Mouse (Mus musculus): Measurements from ENCODE around the gene Setd1b.

Setd1b gene

DNA sequence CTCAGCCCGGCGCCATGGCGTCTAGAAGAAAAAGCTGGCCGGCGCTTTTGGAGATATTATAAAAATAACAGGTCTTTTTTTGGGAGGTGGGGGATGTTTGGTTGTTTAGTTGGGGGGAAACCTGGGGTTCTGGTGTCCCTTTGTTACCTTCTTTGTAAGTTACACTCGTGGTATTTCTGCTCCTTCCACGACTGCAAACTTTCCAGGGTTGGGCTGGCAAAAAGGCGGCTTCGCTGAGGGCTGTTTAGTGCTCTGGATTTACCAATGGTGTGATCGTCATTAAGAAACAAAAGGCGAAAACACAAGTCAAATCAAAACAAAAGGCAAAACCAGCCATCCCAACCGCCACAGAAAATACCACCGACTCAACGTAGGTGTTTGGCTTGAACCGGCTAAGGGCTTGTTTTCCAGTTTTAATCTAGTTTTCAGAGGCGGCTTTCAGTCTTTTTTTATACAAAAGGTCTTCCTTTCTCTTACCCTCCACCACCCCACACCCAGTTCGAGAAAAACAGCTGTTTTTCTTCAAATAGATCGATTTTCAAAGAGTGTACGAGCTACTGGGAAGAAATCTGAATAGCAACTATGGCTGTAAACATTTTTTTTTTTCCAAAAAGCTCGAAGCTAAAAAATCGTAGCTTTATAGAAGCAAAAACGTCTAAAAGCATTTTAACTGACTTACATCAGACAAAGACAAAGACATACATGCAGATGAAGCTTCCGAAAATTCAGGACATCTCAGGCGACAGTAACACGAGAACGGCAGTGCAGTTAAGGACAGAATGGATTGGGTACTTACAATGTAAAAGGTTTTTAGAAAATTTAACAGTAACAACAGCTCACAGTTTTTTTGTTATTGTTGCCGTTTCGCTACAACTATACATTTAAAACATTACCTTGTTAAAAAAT, 2.0 kb upstream of the Setd1b start:
- DNase-seq (ENCODE audit: inconsistent ontology term) = peak; percentile 48

DNA sequence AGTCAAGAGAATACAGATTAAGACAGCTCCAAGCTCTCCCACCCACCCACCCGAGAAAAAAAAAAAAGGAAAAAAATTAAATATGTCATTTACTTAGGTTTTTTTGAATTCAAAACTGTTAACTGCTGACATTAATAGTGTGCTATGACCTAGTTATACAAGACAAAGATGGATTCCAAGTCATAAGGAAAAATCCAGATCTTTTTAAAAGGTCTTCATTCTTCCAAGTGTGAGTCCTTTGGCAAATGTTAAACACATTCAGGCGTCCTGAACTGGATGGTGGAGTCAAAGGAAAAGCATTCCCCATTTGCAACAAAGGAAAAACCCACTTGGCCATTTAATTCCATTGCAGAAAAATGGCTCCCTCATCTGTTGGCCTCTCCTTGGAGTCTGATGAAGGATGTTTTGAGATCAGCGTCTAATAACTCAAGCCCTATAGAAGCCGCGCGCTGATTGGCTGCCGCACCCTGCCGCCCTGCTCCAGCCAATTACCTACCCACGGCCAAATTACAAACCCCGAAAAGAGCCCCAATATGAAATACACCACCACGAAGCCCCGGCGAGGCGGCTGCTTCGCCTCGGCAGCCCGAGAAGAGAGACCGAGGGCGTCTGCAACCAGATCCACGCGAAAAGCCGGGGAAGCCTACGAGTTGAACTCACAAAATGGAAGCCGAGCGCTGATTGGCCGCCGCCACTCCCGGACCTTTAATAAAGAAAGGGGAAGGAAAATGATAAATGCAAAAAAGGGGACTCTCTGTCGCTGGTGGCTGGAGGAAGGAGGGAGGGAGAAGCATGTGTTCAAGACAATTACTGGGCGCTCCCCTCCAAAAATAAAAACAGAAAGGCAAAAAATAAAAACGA, 1.1 kb upstream of the Setd1b start:
- peak; percentile 93 for DNase-seq (ENCODE audit: inconsistent ontology term)

DNA sequence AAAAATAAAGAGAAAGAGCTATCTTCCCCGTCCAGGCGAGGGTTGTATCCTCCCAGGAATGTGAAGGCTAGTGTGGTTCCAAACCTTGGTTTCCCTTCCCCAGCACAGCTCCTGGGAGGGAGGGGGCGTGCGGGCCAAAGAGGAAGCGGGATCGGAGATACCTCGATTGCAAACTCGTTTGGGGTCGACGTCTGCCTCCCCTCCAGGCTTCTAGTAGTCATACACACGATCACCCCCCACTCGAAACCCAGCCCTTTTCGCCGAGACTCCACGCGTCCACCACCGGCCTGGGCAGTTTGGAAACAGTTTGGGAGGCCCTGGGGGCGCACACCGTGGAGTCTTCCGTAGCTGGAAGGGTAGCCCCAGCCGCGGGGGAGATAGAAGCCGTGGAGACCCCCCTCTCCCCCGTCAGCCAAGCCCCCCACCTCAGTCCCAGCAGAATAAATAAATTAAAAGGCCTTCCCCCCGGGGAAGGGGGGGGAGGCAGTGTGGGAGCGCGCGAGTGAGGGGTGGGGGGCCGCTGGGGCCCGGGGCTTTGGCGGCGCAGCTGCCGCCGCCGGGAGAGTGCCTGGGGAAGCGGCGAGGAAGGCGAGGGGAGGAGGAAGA, 335 bp upstream of the Setd1b start:
- peak; percentile 77 for DNase-seq (ENCODE audit: inconsistent ontology term)

DNA sequence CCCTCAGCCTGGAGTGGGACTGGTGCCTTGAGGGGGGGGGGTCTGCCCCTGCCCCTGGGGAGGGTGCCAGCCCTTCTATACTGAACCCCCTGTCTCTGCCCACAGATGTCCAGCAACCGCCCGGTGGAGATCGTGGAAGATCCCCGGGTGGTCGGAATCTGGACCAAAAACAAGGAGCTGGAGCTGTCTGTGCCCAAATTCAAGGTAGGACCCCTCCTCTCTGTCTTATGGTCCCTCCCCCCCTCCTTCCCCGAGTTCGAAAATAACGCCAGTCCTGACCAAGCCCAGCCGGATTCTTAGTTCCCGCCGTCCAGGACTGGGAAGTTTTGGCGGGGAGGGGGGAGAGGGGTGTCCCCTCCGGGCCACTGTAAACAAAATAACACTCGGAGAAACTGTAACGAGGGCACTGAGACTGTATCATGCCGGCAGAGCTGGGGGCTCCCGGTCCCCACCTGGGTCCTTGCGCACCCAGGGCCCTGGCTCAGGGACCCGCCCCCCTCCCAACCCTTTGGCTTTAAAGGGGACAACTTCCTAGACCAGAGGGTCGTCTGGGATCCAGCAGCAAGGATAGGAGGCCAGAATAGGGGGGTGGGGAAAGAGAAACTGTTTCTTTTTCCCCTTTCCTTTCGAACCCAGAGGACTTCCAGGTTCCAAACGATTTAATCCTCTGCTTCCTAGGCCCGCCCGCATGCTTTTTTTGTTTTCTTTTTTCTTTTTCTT, 1.4 kb downstream of the Setd1b start:
- DNase-seq (ENCODE audit: inconsistent ontology term) = peak; percentile 59

DNA sequence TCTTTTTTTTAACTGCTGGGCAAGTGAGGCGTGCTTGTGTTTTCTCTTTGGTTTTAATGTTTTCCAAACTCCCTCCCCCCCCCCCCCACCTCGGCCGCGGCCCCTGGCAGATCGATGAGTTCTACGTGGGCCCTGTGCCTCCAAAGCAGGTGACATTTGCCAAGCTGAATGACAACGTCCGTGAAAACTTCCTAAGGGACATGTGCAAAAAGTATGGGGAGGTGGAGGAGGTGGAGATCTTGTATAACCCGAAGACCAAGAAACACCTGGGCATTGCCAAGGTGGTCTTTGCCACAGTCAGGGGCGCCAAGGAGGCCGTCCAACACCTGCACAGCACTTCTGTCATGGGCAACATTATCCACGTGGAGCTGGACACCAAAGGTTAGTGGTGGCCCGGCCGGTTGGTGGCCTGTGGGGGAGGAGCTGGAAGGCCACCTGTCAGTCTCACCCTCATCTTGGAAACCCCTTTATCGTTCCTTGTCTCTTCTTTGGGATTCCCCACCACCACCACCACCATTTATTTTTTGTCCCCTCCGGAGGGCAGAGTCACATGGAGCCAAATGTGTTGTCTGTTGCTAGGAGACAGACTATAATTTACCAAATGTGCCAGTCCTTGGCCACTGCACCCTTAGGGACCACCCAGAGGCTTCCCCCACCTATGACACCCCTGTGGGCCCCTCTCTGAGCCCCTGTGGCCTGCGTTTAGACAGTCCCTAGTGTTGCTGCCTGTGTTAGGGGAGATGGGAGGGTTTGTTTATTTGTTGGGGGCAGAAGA, 2.2 kb downstream of the Setd1b start:
- DNase-seq (ENCODE audit: inconsistent ontology term) = peak; percentile 35

DNA sequence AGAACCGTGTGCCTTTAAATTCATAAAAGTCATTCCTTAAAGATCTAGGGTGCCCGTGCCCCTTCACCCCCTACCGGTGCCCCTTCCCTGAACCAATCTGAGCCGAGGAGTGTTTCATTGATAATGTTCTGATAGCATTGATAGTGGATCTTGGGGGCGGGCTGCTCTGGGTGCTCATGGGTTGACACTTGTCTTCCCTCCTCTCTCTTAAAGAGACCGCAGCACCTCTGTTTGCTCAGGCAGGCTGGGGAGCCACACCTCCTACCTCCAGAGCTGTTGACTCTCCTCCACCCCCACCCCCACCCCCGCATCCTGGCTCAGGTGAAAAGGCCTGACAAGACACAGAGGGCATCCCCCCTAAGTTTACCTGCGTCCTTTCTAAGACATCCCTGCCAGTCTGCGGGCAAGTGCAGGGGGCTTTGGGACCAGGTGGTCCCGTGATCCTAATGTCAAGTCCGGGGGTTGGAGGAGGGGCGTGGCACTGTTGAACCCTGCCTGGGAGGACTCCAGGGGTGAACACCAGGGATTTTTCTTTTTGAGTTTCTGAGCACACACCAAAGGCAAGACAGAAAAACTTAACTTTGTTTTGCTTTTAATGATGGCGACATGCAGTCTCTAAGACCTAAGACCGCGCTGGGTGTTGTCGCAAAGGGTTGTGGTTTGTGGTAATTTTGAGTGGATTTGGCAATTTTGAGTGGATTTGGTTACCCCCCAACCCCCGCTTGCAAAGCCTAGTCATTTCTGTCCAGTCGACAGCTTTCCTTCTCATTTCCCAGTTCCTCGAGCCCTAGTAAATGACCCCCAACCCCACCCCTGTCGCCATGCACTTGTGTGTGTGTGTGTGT, 3.0 kb downstream of the Setd1b start:
- peak; percentile 12 for DNase-seq (ENCODE audit: inconsistent ontology term)

DNA sequence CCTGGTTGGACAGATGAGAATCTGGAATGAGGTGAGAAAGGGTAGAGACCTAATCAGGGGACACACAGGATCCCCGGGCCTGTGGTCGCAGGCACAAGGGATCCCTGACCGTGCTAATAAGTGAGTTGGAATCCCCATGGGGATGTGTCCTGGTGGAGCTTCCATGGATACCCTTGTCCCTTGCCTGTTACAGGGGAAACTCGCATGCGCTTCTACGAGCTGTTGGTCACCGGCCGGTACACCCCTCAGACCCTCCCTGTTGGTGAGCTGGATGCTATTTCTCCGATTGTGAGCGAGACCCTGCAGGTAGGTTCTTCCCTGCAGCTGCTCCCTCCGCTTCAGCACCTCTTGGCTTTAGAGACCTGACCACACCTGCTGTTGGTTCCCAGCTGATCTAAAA, 4.4 kb downstream of the Setd1b start:
- DNase-seq (ENCODE audit: inconsistent ontology term) = no peak

DNA sequence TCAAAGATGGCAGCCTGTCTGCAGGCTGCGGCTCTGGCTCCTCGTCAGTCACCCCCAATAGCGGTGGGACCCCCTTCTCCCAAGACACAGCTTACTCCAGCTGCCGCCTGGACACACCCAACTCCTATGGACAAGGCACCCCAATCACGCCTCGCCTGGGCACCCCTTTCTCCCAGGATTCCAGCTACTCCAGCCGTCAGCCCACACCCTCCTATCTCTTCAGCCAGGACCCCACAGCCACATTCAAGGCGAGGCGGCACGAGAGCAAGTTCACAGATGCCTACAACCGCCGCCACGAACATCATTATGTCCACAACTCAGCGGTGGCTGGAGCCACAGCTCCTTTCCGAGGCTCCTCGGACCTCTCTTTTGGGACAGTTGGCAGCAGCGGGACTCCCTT, 5.6 kb downstream of the Setd1b start:
- no peak for DNase-seq (ENCODE audit: inconsistent ontology term)

DNA sequence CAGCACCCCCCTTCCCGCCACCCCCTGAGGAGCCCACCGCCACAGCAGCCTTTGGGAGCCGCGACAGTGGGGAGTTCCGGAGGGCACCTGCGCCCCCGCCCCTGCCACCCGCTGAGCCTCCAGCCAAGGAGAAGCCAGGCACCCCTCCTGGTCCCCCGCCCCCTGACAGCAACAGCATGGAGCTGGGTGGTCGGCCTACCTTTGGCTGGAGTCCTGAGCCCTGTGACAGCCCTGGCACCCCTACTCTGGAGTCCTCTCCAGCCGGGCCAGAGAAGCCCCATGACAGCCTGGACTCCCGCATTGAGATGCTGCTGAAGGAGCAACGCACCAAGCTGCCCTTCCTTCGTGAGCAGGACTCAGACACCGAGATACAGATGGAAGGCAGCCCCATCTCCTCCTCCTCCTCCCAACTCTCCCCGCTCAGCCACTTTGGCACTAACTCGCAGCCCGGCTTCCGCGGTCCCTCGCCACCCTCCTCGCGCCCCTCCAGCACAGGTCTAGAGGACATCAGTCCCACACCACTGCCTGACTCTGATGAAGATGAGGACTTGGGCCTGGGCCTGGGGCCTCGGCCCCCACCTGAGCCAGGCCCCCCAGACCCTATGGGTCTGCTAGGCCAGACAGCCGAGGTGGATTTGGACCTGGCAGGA, 6.2 kb downstream of the Setd1b start:
- no peak for DNase-seq (ENCODE audit: inconsistent ontology term)

DNA sequence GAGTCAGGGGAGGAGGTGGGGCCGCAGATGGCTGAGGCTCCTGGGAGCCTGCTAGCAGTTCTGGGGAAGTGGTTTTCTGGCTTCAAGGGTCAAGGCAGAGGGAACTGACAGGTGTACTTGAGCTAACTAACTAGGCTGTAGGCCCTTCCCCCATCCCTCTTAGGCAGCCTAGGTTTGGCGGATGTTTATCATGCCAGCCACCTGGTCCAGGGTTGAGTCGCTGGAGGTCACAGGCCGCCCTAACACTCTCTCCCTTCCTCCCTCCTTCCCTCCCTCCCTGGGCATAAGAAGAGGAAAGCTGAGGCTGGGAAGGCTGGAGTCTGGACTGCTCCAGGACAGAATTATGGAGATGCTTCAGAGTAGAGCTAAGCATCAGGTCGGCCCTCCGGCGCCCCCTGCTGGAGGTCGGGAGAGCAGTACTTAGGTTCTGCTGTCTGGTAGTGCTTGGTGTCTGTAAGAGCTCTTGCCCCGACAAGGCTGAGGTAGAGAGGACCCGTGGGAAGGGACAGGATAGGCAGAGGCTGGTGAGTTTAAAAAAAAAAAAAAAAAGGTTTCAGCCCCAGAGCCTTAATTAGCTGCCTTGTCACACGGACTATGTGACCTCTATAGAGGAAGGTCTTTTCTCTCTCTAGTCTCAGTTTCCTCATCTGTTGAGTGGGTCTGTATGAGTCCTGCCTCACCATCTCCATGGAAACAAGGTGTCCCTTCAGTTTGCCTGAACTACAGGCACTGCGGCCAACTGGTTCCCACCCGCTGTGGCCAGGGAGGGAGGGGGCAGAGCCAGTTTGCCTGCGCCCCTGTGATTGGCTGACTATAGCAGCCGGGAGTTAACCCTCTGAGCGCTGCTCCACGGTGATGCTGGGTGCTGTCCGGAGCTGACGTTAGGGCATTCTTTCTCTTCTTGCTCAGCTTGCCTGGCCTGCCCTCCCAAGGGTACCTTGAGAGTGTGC, 7.7 kb downstream of the Setd1b start:
- DNase-seq (ENCODE audit: inconsistent ontology term) = peak; percentile 91

DNA sequence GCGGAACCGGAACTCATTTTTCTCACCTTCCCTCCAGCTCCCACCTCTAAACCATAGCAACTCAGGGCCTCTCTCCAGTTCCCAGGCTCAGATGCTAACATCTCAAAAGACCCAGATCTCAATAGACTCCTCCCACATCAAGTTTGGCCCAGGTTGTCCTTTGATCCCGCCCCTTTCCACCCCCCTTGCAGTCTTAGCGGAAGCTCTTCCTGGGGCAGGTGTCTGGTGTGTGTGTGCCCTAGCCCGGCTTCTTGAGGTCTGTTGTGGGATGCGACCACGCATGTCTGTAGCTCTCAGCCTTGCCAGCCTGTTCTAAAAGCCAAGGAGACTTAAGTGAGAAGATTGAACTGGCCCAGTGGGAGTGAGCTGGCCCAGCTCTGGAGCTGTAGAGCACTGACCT, 8.6 kb downstream of the Setd1b start:
- no peak for DNase-seq (ENCODE audit: inconsistent ontology term)

DNA sequence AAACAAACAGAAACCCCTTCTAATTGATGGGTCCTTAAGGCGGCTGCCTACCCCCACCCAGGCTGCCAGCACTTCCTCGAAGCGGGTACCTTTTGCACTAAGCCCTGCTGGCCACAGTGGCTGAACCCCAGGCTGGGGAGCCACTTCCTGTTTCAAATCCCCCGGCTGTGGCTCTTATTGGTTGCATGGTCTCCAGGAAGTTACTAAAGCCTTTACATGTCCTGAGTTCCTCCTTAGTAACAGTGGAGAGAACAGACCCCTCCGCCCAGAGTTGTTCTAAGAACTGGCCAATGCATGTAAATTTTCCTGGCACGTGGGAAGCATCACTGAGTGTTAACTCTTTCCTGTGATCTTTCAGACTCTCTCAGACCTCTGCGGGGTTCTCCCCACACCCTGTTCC, 9.1 kb downstream of the Setd1b start:
- no peak for DNase-seq (ENCODE audit: inconsistent ontology term)

DNA sequence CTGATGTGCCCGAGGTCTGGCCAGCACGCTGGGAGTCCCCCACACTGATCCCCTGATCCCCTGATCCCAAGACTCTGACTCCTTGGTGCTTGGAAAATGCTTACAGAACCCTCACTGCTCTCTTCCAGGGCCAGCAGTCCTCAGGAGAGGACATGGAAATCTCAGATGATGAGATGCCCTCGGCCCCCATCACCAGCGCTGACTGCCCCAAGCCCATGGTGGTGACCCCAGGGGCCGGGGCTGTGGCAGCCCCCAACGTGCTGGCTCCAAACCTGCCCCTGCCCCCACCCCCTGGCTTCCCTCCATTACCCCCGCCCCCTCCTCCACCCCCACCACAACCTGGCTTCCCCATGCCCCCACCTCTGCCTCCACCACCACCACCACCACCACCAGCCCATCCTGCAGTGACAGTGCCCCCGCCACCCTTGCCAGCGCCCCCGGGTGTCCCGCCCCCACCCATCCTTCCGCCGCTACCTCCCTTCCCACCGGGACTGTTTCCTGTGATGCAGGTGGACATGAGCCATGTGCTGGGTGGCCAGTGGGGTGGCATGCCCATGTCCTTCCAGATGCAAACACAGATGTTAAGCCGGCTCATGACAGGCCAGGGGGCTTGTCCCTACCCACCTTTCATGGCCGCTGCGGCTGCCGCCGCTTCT, 9.8 kb downstream of the Setd1b start:
- DNase-seq (ENCODE audit: inconsistent ontology term) = no peak

DNA sequence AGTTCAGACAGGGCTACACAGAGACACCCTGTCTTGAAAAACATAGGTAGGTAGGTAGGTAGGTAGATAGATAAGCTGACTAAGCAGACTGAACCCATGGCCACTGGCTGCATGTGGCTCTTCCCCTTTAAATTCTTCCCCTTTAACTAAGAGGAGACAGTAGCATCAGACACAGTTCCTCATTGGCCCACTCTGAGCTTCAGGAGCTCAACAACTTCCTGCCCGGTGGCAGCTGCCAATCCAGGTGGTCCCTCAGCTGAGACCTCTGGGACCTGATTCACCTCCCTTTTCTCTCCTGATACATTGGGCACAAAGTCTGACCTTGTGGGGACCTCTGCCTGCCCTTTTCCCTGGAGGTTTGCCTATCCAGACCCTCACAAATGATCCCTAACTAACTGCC, 10.9 kb downstream of the Setd1b start:
- no peak for DNase-seq (ENCODE audit: inconsistent ontology term)

DNA sequence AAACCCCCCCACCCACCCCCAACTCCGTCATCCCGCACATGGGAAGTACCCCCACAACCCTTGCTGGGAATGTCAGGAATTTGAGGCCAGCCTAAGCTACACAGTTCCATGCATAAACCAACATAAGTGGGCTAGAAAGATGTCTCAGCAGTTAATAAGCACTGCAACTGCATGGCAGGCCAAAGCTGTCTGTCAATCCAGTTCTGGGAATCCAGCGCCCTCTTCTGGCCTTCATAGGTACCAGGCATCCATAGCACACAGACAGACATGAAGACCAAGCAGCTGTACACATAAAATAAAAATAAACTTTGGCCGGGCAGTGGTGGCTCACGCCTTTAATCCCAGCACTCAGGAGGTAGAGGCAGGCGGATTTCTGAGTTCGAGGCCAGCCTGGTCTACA, 13.4 kb downstream of the Setd1b start:
- DNase-seq (ENCODE audit: inconsistent ontology term) = peak; percentile 57

DNA sequence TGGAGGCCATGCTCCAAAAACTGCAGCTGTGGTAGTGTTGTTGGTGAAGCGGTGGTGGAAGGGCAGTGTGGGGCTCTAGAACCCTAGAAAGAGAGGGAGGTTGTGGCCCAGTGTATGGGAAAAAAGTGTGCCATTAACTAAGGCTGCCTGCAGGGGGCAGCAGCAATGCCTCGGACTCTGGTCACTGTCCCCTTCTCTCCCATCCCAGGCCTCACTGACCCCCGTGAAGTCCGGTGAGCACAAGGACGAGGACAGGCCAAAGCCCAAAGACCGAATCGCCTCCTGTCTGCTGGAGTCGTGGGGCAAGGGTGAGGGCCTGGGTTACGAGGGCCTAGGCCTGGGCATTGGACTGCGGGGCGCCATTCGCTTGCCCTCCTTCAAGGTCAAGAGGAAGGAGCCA, 14.8 kb downstream of the Setd1b start:
- no peak for DNase-seq (ENCODE audit: inconsistent ontology term)

DNA sequence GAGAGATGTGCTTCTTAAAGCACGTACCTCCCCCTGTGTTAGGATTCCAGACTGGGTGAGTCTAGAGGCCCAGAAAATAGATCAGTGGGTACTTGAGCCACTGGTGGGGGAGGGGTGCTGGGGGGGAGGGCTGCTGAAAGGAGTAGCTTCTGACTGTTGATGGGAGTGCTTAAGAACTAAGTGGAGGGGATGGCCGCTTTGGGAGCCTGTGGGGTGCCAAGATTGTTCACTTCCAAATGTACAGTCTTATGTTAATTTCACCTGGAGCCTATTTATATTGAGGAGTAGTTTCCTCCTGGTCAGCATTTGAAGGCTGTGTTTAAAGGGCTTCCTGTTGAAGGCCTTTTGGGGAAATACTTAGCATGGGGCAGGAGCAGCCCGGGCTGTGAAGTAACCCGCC, 16.0 kb downstream of the Setd1b start:
- DNase-seq (ENCODE audit: inconsistent ontology term) = no peak

DNA sequence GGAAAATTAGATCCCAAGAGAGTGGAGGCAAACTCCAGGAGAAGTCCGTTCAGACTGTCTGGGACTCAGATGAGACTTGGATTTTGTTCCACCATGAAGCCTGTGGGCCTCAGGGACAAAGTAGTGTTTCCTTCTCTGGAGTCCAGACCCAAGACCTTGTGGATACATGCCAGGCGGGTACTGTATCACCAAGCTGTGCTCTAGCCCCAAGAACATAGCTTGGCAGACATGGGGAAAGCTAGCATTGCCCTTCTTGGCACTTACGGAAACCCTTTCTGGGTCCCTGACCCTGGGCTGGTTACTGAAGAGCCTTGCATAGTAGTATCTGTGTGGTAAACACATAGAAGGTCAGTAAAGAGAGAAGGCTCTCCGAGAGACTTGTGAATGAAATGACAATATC, 17.5 kb downstream of the Setd1b start:
- DNase-seq (ENCODE audit: inconsistent ontology term) = no peak
